Mouse (Mus musculus) gastrocnemius, postnatal 36 days (tissue): Measurements from ENCODE around the gene Ctnnbip1. TPM values are rescaled to one million over a fixed set of nuclear protein-coding genes. Genes with fewer than 3 reads are reported as not detected.

Experiments used
- DNase-seq, 2 experiments: peaks; one replicate each; pipeline ENCODE4 v3.0.0; 2022
- intact Hi-C: fragments of 180-260 bp; cut with DNase I; formaldehyde crosslinking; loops from one replicate; pipeline ENCODE4 v1.15.1; 2025
- total RNA-seq, 2 experiments: library from RNA; stranded (reverse); gene quantifications; 2 replicates each; pipeline ENCODE4 v1.2.3; 2021

Ctnnbip1 gene
- total RNA-seq, 2 experiments from 2014 or later: 22.7 to 24.4 TPM

GRCm38 (mm10) chr4:149515706-149516105, 2.3 kb upstream of the Ctnnbip1 start:
- no peak for DNase-seq
- intact Hi-C loops: no loop called here

GRCm38 (mm10) chr4:149518351-149519220, 550 bp downstream of the Ctnnbip1 start:
- intact Hi-C loops: no loop called here
- DNase-seq: no peak

GRCm38 (mm10) chr4:149521258-149521657, 3.2 kb downstream of the Ctnnbip1 start:
- DNase-seq: no peak
- intact Hi-C loops: no loop called here

GRCm38 (mm10) chr4:149523961-149524360, 5.9 kb downstream of the Ctnnbip1 start:
- no peak for DNase-seq
- intact Hi-C loops: no loop called here

GRCm38 (mm10) chr4:149525170-149525569, 7.1 kb downstream of the Ctnnbip1 start:
- intact Hi-C loops: no loop called here
- no peak for DNase-seq

- intact Hi-C loops: no loop called here
- no peak for DNase-seq
These were observed 7.8 kb downstream of the Ctnnbip1 start for GRCm38 (mm10) chr4:149525811-149526210.

- no peak for DNase-seq
- intact Hi-C loops: no loop called here
These were observed 8.3 kb downstream of the Ctnnbip1 start for GRCm38 (mm10) chr4:149526330-149526729.

- DNase-seq: no peak
- intact Hi-C loops: no loop called here
These were observed 9.8 kb downstream of the Ctnnbip1 start for GRCm38 (mm10) chr4:149527621-149528354.

GRCm38 (mm10) chr4:149529691-149530090, 11.7 kb downstream of the Ctnnbip1 start:
- DNase-seq: no peak
- intact Hi-C loops: no loop called here

- DNase-seq: no peak
These were observed 21.4 kb downstream of the Ctnnbip1 start for GRCm38 (mm10) chr4:149539441-149539840.

GRCm38 (mm10) chr4:149541935-149542334, 23.9 kb downstream of the Ctnnbip1 start:
- no peak for DNase-seq
- intact Hi-C loops: loop anchor here (5.0 to 10.0 kb wide), 4 partner anchors 55 to 397 kb away; partner anchors contain the start of genes Lzic and Nmnat1

More at GRCm38 (mm10) chr4:149539441-149539840, 21.4 kb downstream of the Ctnnbip1 start:
- intact Hi-C loops: no loop called here

- DNase-seq: no peak
- intact Hi-C loops: loop anchor here (5.0 to 10.0 kb wide), 4 partner anchors 55 to 398 kb away; partner anchors contain the start of genes Lzic and Nmnat1
These were observed 24.4 kb downstream of the Ctnnbip1 start for GRCm38 (mm10) chr4:149542431-149542830.

- intact Hi-C loops: loop anchor here (5.0 to 10.0 kb wide), 4 partner anchors 56 to 398 kb away; partner anchors contain the start of genes Lzic and Nmnat1
These were observed 25.0 kb downstream of the Ctnnbip1 start for GRCm38 (mm10) chr4:149542927-149543553.

GRCm38 (mm10) chr4:149544892-149545291, 26.9 kb downstream of the Ctnnbip1 start:
- intact Hi-C loops: loop anchor here (5.0 to 10.0 kb wide), 4 partner anchors 58 to 400 kb away; partner anchors contain the start of genes Lzic and Nmnat1
- peak; percentile 44 to 49 for DNase-seq

More at GRCm38 (mm10) chr4:149542927-149543553, 25.0 kb downstream of the Ctnnbip1 start:
- DNase-seq: peak; percentile 58 to 85

GRCm38 (mm10) chr4:149546797-149547444, 28.9 kb downstream of the Ctnnbip1 start:
- intact Hi-C loops: loop anchor here (10.0 kb wide), 1 partner anchor 402 kb away; no protein-coding TSS in a partner anchor
- DNase-seq: no peak

- intact Hi-C loops: loop anchor here (10.0 kb wide), 1 partner anchor 403 kb away; no protein-coding TSS in a partner anchor
- no peak for DNase-seq
These were observed 29.5 kb downstream of the Ctnnbip1 start for GRCm38 (mm10) chr4:149547523-149547922.

- intact Hi-C loops: loop anchor here (10.0 kb wide), 1 partner anchor 405 kb away; no protein-coding TSS in a partner anchor
- DNase-seq: peak in 1 of 2 experiments; percentile 70
These were observed 31.3 kb downstream of the Ctnnbip1 start for GRCm38 (mm10) chr4:149549221-149549925.

- no peak for DNase-seq
- intact Hi-C loops: loop anchor here (1.0 to 5.0 kb wide), 2 partner anchors 36 to 56 kb away; partner anchors contain the start of gene Clstn1
These were observed 32.8 kb downstream of the Ctnnbip1 start for GRCm38 (mm10) chr4:149550866-149551265.

- DNase-seq: no peak
- intact Hi-C loops: loop anchor here (1.0 to 5.0 kb wide), 2 partner anchors 36 to 56 kb away; partner anchors contain the start of gene Clstn1
These were observed 33.7 kb downstream of the Ctnnbip1 start for GRCm38 (mm10) chr4:149551696-149552095.
